Mouse (Mus musculus) adrenal gland, postnatal 4 days (tissue): ENCODE results near the gene Prc1. TPM values are rescaled to one million over a fixed set of nuclear protein-coding genes. Genes with fewer than 3 reads are reported as not detected.

Source experiments
- DNase-seq, 2 experiments: peaks; one replicate each; pipeline ENCODE4 v3.0.0; 2021 to 2022; ENCODE audit warnings: low spot score in 2 of 2, mixed read lengths in 2 of 2
- total RNA-seq, 2 experiments: library from RNA; stranded (reverse); gene quantifications; 2 replicates each; pipeline ENCODE4 v1.2.3; 2021

Gene Prc1
- total RNA-seq, 2 experiments from 2014 or later: 54.3 to 63.7 TPM

GRCm38 (mm10) chr7:80326076-80326475, 31.8 kb downstream of the Prc1 start:
- DNase-seq: no peak

DNA sequence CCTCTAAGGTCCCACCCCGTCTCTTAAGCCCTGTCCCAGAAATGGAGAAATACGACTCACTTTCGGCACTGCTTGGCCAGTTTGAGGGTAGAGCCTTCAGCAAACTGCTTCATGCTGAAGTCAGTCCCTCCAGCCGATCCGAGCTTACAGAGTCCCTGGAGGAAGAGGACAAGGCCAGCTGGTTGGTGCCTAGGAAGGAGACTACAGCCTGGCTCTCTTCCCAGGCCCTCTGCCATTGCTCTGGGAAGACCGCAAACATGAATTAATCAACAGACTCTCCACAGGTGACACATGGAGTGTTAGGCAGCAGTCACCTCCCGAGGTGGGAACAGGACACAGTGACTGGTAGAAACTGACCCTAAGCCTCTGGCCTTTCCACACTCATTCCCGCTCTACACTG, 36.0 kb downstream of the Prc1 start:
- DNase-seq: no peak

- no peak for DNase-seq
Observed at GRCm38 (mm10) chr7:80331433-80331832, 37.2 kb downstream of the Prc1 start.

- DNase-seq: no peak
Observed at GRCm38 (mm10) chr7:80334848-80335247, 40.6 kb downstream of the Prc1 start.

DNA sequence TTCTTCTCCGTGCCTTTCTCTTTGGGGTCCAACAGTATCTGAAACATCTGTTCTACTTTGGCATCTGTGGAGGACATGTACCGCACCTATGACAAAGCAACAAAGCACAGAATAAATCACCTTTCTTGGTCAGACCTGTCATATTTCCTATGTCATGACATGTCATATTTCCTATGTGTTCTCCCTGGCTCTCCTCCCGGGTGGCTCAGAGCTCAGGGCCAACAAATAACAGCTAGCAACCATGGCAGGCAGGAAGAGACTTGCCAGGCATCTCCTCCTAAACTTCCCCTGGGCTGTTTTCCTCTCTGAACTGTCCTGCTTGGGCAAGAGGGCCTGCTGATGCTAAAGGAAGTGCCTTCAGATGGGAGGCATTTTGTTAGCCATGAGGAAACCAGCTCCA, 42.7 kb downstream of the Prc1 start:
- DNase-seq: no peak

GRCm38 (mm10) chr7:80339371-80339770, 45.1 kb downstream of the Prc1 start:
- DNase-seq: no peak

DNA sequence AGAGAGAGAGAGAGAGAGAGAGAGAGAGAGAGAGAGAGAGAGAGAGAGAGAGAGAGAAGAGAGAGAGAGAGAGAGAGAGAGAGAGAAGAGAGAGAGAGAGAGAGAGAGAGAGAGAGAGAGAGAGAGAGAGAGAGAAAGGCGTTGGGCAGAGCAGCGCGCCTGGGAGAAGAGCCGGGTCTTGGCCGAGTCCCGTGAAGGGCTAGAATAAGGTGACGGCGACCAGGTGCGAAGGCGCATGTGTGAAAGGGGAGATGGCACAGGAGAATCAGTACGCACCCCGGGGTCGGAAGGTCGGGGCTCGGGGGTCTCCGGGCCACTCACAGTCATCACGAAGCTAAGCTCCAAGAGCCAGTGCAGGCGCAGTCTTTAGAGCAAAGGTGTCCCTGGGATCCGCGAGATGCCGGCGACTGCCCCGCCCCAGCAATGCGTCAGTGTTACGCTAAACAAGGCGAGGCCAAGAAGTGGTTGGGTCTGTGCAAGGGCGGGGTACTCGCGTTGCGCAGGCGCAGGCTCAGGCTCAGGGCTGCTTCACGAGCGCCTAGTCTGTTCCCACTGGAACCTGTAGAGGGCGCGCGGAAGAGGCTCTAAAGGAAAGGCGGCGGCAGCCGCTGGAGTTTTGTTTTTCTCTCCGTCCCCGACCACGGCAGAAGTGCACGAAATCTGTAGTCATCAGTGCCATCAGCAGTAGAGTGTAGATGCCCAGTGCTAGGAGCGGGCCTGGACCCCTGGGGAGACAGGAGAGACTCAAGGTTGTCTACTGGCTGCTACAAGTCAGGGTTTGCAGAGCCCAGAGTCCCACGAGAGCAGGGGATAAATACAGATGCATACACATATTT, 45.8 kb downstream of the Prc1 start:
- peak; percentile 84 to 97 for DNase-seq

- peak in 1 of 2 experiments; percentile 50 for DNase-seq
Observed at GRCm38 (mm10) chr7:80340793-80341192, 46.5 kb downstream of the Prc1 start, which contains the start of gene Unc45a. Gene Unc45a (minus strand): TSS chr7:80341005.

GRCm38 (mm10) chr7:80341793-80342192, 47.5 kb downstream of the Prc1 start:
- DNase-seq: no peak

GRCm38 (mm10) chr7:80342858-80343257, 48.6 kb downstream of the Prc1 start, which contains the start of gene Hddc3:
Gene Hddc3 (plus strand): TSS chr7:80343104.
- DNase-seq: peak; percentile 85 to 87

GRCm38 (mm10) chr7:80343270-80344018, 49.2 kb downstream of the Prc1 start:
- no peak for DNase-seq

GRCm38 (mm10) chr7:80346173-80346572, 51.9 kb downstream of the Prc1 start:
- DNase-seq: no peak

DNA sequence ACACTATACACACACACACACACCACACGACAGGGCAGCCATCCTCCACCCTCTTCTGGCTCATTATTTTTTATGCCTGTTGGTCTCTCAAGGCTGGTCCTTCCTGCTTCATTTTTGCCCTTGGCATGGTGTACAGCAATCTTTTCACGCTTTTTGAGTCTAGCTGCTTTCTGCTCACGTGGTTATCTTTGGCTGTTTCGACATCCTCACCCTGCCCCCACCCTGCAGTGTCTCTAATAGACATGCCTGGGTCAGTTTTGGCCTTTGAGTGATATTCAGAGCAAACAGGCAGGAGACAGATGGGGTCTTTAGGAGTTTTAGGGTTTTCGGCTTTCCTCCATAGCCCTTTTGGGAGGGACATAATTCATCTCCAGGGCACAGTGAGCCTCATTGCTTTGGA, 52.6 kb downstream of the Prc1 start:
- no peak for DNase-seq

GRCm38 (mm10) chr7:80347670-80348586, 53.7 kb downstream of the Prc1 start:
- no peak for DNase-seq

GRCm38 (mm10) chr7:80350808-80351207, 56.6 kb downstream of the Prc1 start:
- DNase-seq: no peak

DNA sequence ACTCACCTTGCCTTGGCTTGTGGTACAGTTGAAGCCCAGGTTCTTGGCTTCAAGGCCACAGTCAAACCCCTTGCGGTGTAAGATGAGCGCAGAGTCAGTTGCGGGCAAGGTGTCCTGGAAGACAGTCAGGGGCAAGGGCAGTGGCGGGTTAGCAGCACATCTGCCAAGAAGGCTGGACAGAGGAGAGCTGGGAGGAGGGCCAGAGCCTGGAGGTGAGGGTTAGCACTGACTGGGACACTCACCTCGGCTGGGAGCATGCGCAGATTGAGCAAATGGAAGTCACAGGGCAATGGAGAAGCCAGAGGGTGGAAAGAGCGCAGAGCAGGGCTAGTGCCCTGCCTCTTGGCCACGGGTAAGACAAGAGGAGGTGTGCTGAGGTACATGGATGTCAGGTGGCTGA, 58.7 kb downstream of the Prc1 start:
- DNase-seq: no peak

DNA sequence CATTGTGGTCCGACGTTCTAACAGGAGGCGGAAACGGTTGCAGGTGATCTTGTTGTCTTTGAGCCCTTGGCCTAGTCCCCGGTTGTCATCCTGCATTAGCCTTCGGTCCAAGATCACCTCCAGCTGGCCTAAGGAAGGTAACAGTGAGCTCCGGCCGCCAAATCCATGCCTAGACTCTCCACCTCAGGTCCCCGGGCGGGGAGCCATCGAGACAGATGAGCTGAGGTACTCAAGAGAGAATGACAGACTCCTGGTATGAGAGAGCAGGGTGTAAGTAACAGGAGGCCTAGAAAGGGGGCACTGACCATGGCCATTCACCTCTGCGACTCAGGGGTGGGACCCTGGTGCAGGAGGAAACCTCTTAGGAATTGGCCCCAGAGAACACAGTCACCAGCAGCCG, 62.1 kb downstream of the Prc1 start:
- DNase-seq: no peak

- DNase-seq: no peak
Observed at GRCm38 (mm10) chr7:80357156-80357555, 62.9 kb downstream of the Prc1 start.

DNA sequence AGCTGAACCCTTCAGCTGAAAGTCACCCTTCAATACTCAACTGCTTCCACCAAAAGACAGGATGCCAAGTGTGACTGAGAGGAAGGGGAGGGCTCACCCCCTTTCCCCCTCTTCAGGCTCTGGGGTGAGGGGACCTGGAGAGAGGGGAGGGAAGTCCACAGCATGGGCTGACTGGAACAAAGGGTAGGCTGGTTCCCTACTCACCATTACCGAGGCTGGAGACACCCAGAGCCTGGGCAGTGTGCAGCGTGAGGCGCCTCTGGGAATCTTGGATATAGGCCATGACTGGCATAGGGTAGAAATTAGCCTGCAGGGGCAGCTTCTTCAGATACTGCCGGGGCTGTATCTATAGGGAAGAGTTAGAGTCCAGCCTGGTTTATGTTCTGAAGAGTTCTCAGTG, 63.8 kb downstream of the Prc1 start:
- DNase-seq: no peak

DNA sequence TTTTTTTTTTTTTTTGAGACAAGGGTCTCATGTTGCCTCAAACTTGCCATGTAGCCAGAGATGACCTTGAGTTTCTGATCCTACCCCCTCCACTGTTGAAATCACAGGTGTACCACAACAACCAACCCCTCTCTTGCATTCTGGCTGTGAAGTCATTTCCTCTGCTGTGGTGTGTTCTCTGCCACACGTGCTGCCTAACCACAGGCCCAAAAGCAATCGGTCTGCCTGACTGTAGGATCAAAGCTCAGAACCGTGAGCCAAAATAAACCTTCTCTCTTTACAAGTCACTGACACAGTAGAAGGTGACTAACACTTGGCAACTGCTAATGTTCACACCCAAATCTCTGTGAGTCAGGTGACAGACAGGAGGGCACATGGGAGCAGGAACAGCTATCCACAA, 66.2 kb downstream of the Prc1 start:
- DNase-seq: no peak

GRCm38 (mm10) chr7:80365759-80366158, 71.5 kb downstream of the Prc1 start:
- no peak for DNase-seq
